Mouse (Mus musculus): ENCODE measurements at regions not wholly inside any gene's neighbourhood (a gene's known extent, or its start where the extent isn't known, plus 50 kb on each side); places are given as distances from the start of the nearest gene placed in this dataset.
A peak's percentile ranks its signal among the peaks of the same experiment; 100 is the strongest.

DNA sequence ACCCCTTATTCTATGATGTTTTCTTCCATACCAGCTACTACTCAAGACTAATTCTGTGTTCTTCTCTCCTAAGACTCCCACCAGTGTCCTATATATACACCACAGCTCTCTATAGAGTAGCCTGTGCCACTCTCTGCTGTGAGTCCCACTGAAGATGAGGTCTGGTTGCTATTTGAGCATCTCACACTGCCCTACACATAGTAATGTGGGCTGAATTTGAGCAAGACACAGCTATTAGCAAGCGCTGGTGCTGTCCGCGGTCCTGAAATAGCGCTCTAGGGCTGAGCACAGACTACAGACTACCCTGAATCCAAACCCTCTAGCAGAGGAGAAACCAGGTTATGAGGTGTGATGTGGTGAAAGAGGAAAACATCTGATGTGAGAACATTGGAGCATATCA, 59.5 kb upstream of the Gpr12 start:
- intact Hi-C loops (cut with DNase I; ENCODE audit: low total_unique reads), result no loop called here
- peak; percentile 45 for DNase-seq

DNA sequence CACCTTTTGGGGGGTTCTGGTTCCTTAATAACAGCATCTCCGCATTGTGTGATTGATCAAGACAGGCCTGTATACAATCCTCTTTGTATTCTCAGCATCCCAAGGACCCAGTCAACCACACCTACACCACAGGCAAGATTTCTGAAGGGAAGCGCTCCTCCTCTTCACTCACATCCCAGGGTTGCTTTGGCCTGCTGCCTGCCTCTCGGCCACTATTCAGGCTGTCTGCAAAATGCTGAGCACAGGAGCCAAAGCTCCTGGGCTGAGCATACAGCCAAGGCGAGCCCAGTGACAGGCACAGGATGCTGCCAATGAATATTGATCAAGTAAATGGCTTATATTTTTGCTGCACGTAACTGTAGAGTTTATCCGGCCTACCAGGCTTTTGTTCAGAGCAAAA, 56.9 kb upstream of the Gpr12 start:
- no peak for DNase-seq
- intact Hi-C loops (cut with DNase I; ENCODE audit: low total_unique reads), result no loop called here

DNA sequence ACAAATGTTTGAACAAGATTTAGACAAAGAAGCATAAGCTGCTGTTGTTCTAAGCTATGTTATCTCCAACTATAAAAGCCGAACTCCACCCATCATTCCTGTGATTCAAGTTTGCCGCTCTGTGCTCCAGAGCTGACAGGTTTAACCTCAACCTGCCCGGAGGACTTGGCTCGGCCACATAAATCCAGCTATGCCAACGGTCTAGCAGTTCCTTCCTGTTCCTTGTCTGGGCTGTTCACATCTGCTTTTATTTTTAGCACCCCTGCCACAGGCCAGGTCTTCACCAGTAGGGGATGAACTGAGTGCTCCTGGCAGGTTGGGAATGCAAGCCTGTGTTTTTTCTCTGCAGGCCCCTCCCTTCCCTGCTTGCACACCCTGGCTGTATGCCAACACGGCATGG, 51.8 kb upstream of the Gpr12 start:
- DNase-seq, result no peak
- intact Hi-C loops (cut with DNase I; ENCODE audit: low total_unique reads), result no loop called here
